24 mouse cellular contexts compared by ENCODE assay signal in genomic region chr17:9873695-9874094, GRCm38 (mm10).
DNase-seq lines count a peak whose midpoint lies in the region; ATAC-seq and TF ChIP-seq lines count a peak whose summit lies in the region.
"Had no signal": no experiment of that assay in that cellular context is flagged by ENCODE, and none has a peak within 500 bp of the region (broad histone marks: within the 10 kb centered on the region; RNA-seq: fewer than 3 reads in every experiment).

No protein-coding gene starts in this region.

- peak; percentile 24 for DNase-seq in heart, embryonic 10.5 days (ENCODE audit: low spot score)
- no peak for DNase-seq in heart, adult 8-10 months (ENCODE audit: low spot score)
- DNase-seq in midbrain, embryonic 10.5 days (ENCODE audit: low spot score): no peak
- no peak for DNase-seq in midbrain, embryonic 11.5 days (ENCODE audit: low spot score, missing footprints)
- DNase-seq in midbrain, postnatal 0 days (ENCODE audit: low spot score): no peak
- no peak for DNase-seq in adrenal gland, adult (ENCODE audit: inconsistent age in 2 of 2, low spot score in 1 of 2)
- no peak for DNase-seq in right cerebral cortex, adult 2 months (ENCODE audit: low spot score in 2 of 2)
- DNase-seq: adrenal gland, postnatal 36 days; cerebellum, adult 2 months; cerebellum, postnatal 36 days; heart, adult 11 months; heart, postnatal 36 days; kidney, postnatal 10 days; layer of hippocampus, adult 9-11 months; lung, embryonic 14.5 days; lung, postnatal 4 days; thymus, postnatal 14 days had no signal

- ATAC-seq in midbrain, embryonic 11.5 days (ENCODE audit: low FRiP score): no peak
- ATAC-seq in hindbrain, embryonic 16.5 days: 0 out of 2 replicates have a peak, but pooled peaks have one; percentile 30
- no peak for ATAC-seq in midbrain, postnatal 0 days (ENCODE audit: low FRiP score)
- ATAC-seq: activated CD4-positive, CD25-positive, alpha-beta regulatory T cell, adult 4 months; intestine, embryonic 15.5 days; liver, embryonic 12.5 days had no signal

- no peaks in the 10 kb centered on the region for H3K27me3 ChIP-seq in heart, embryonic 10.5 days (ENCODE audit: insufficient read depth, poor library complexity, severe bottlenecking)
- no peaks in the 10 kb centered on the region for H3K27me3 ChIP-seq in midbrain, embryonic 10.5 days (ENCODE audit: low read depth, poor library complexity, severe bottlenecking)
- no peaks in the 10 kb centered on the region for H3K27me3 ChIP-seq in midbrain, embryonic 11.5 days (ENCODE audit: control insufficient read depth, insufficient read depth, low read length)
- no peaks in the 10 kb centered on the region for H3K27me3 ChIP-seq in hindbrain, embryonic 16.5 days (replicated peaks; ENCODE audit: control insufficient read depth, insufficient read depth, low read length)
- H3K27me3 ChIP-seq in midbrain, postnatal 0 days (ENCODE audit: insufficient read depth, low read length): no peaks in the 10 kb centered on the region
- H3K27me3 ChIP-seq: intestine, embryonic 15.5 days; limb, embryonic 12.5 days; liver, embryonic 12.5 days had no signal

- no peak overlapping the region for H3K4me3 ChIP-seq in heart, embryonic 10.5 days
- H3K4me3 ChIP-seq in midbrain, embryonic 10.5 days: no peak overlapping the region
- H3K4me3 ChIP-seq in midbrain, embryonic 11.5 days (ENCODE audit: low read depth, low read length): no peak overlapping the region
- no peak overlapping the region for H3K4me3 ChIP-seq in hindbrain, embryonic 16.5 days (ENCODE audit: low read length)
- H3K4me3 ChIP-seq in midbrain, postnatal 0 days (ENCODE audit: low read depth, low read length): no peak overlapping the region
- H3K4me3 ChIP-seq: embryonic facial prominence, embryonic 10.5 days; intestine, embryonic 15.5 days; limb, embryonic 12.5 days; liver, embryonic 12.5 days had no signal

- H3K27ac ChIP-seq in heart, embryonic 10.5 days: no peak overlapping the region
- H3K27ac ChIP-seq in midbrain, embryonic 10.5 days (replicated peaks): peak overlapping the region; percentile 58; the same call in 1 of the 2 replicates
- H3K27ac ChIP-seq in midbrain, embryonic 11.5 days (ENCODE audit: low read depth, low read length): no peak overlapping the region
- peak overlapping the region; percentile 61 for H3K27ac ChIP-seq in hindbrain, embryonic 16.5 days (ENCODE audit: low read depth, low read length)
- peak overlapping the region; percentile 47; the same call in 1 of the 2 replicates for H3K27ac ChIP-seq in midbrain, postnatal 0 days (ENCODE audit: low read depth, low read length)
- H3K27ac ChIP-seq: embryonic facial prominence, embryonic 10.5 days; intestine, embryonic 15.5 days; limb, embryonic 12.5 days; liver, embryonic 12.5 days had no signal

- no peak overlapping the region for H3K9ac ChIP-seq in midbrain, embryonic 11.5 days (ENCODE audit: low read length)
- 0 out of 2 replicates have a peak overlapping the region, but pooled peaks have one; percentile 2 for H3K9ac ChIP-seq in hindbrain, embryonic 16.5 days (ENCODE audit: low read depth, low read length)
- no peak overlapping the region for H3K9ac ChIP-seq in midbrain, postnatal 0 days (replicated peaks; ENCODE audit: low read length, poor library complexity, severe bottlenecking)
- H3K9ac ChIP-seq: intestine, embryonic 15.5 days; limb, embryonic 12.5 days; liver, embryonic 12.5 days; lung, embryonic 14.5 days had no signal

- no peaks in the 10 kb centered on the region for H3K9me3 ChIP-seq in heart, embryonic 10.5 days
- H3K9me3 ChIP-seq in midbrain, embryonic 10.5 days (replicated peaks): no peaks in the 10 kb centered on the region
- no peaks in the 10 kb centered on the region for H3K9me3 ChIP-seq in midbrain, embryonic 11.5 days (ENCODE audit: control insufficient read depth, low read length)
- no peaks in the 10 kb centered on the region for H3K9me3 ChIP-seq in hindbrain, embryonic 16.5 days (ENCODE audit: control insufficient read depth, low read length)
- no peaks in the 10 kb centered on the region for H3K9me3 ChIP-seq in midbrain, postnatal 0 days (ENCODE audit: low read length)
- H3K9me3 ChIP-seq: embryonic facial prominence, embryonic 10.5 days; intestine, embryonic 15.5 days; limb, embryonic 12.5 days; liver, embryonic 12.5 days had no signal

- TF ChIP-seq CTCF in midbrain, postnatal 0 days (IDR thresholded peaks at IDR 0.05): no peak

- peaks cover 10% of the 10 kb centered on the region; the same call in 1 of the 2 replicates for H3K4me1 ChIP-seq in heart, embryonic 10.5 days
- H3K4me1 ChIP-seq in midbrain, embryonic 10.5 days: peaks cover 20% of the 10 kb centered on the region
- H3K4me1 ChIP-seq in midbrain, embryonic 11.5 days (ENCODE audit: control insufficient read depth, insufficient read depth, low read length): peaks cover 4% of the 10 kb centered on the region
- H3K4me1 ChIP-seq in hindbrain, embryonic 16.5 days (ENCODE audit: control insufficient read depth, insufficient read depth, low read depth, low read length): peaks cover 4% of the 10 kb centered on the region
- H3K4me1 ChIP-seq in midbrain, postnatal 0 days (ENCODE audit: insufficient read depth, low read length): no peaks in the 10 kb centered on the region
- H3K4me1 ChIP-seq: intestine, embryonic 15.5 days; limb, embryonic 12.5 days; liver, embryonic 12.5 days had no signal

- H3K4me2 ChIP-seq in midbrain, embryonic 11.5 days: no peak overlapping the region
- H3K4me2 ChIP-seq in hindbrain, embryonic 16.5 days (ENCODE audit: low read length): no peak overlapping the region
- no peak overlapping the region for H3K4me2 ChIP-seq in midbrain, postnatal 0 days (ENCODE audit: low read depth, low read length, poor library complexity, severe bottlenecking)
- H3K4me2 ChIP-seq: intestine, embryonic 15.5 days; limb, embryonic 12.5 days; liver, embryonic 12.5 days; lung, embryonic 14.5 days had no signal

- WGBS in heart, embryonic 10.5 days: 65% methylated on average over 10 of the region's 10 CpGs
- WGBS in midbrain, embryonic 10.5 days: 63% methylated on average over 10 of the region's 10 CpGs
- 72% methylated on average over 10 of the region's 10 CpGs for WGBS in midbrain, embryonic 11.5 days
- 39% methylated on average over 10 of the region's 10 CpGs for WGBS in hindbrain, embryonic 16.5 days
- WGBS in midbrain, postnatal 0 days: 40% methylated on average over 10 of the region's 10 CpGs

- no peaks in the 10 kb centered on the region for H3K36me3 ChIP-seq in heart, embryonic 10.5 days
- no peaks in the 10 kb centered on the region for H3K36me3 ChIP-seq in midbrain, embryonic 10.5 days
- H3K36me3 ChIP-seq in midbrain, embryonic 11.5 days (ENCODE audit: control insufficient read depth, insufficient read depth, low read length): no peaks in the 10 kb centered on the region
- no peaks in the 10 kb centered on the region for H3K36me3 ChIP-seq in hindbrain, embryonic 16.5 days (ENCODE audit: control insufficient read depth, insufficient read depth, low read length)
- no peaks in the 10 kb centered on the region for H3K36me3 ChIP-seq in midbrain, postnatal 0 days (ENCODE audit: insufficient read depth, low read length)
- H3K36me3 ChIP-seq: embryonic facial prominence, embryonic 10.5 days; G1E; intestine, embryonic 15.5 days; limb, embryonic 12.5 days; liver, embryonic 12.5 days had no signal

Comparison
In these comparisons a context has a peak if more than half of its experiments do, and no peak if none do; other contexts are left out.
1. H3K27ac ChIP-seq: peak in midbrain, embryonic 10.5 days (single experiment), hindbrain, embryonic 16.5 days (single experiment) and midbrain, postnatal 0 days (single experiment); none in heart, embryonic 10.5 days (single experiment) and midbrain, embryonic 11.5 days (single experiment).